Comparison of ENCODE assay signal across 23 mouse cellular contexts in genomic region chr15:102500479-102500878, GRCm38 (mm10). TPM values are rescaled to one million over a fixed set of nuclear protein-coding genes. Genes with fewer than 3 reads are reported as not detected.
"Had no signal": no experiment of that assay in that cellular context is flagged by ENCODE, and none has a peak within 500 bp of the region (broad histone marks: within the 10 kb centered on the region; RNA-seq: fewer than 3 reads in every experiment).

No protein-coding gene starts in this region.

- ATAC-seq: midbrain, embryonic 16.5 days had no signal

- H3K4me2 ChIP-seq: lung, embryonic 14.5 days; midbrain, embryonic 12.5 days; neural tube, embryonic 12.5 days; stomach, embryonic 15.5 days had no signal

- H3K4me1 ChIP-seq: midbrain, embryonic 10.5 days; midbrain, embryonic 12.5 days; neural tube, embryonic 12.5 days; stomach, embryonic 15.5 days had no signal

- H3K4me3 ChIP-seq: midbrain, embryonic 10.5 days; midbrain, embryonic 12.5 days; neural tube, embryonic 12.5 days; stomach, embryonic 15.5 days had no signal

- DNase-seq: lung, adult 18-20 months; lung, embryonic 14.5 days; lung, postnatal 10 days; lung, postnatal 4 days; midbrain, embryonic 14.5 days; right cerebral cortex, postnatal 14 days; thymus, adult 18-20 months; thymus, postnatal 14 days; thymus, postnatal 36 days had no signal

- H3K9ac ChIP-seq: lung, embryonic 14.5 days; midbrain, embryonic 12.5 days; neural tube, embryonic 12.5 days; stomach, embryonic 15.5 days had no signal

- H3K27ac ChIP-seq: midbrain, embryonic 10.5 days; midbrain, embryonic 12.5 days; neural tube, embryonic 12.5 days; stomach, embryonic 15.5 days; stomach, postnatal 0 days had no signal

- H3K27me3 ChIP-seq: midbrain, embryonic 12.5 days; neural tube, embryonic 12.5 days; stomach, embryonic 15.5 days had no signal

- H3K9me3 ChIP-seq: midbrain, embryonic 10.5 days; midbrain, embryonic 12.5 days; neural tube, embryonic 12.5 days; stomach, embryonic 15.5 days had no signal

RNA-seq across cellular contexts. Expression of gene Gm10337, which starts 3.0 kb away (rescaled TPM):
- total RNA-seq: megakaryocyte, adult 5-6 weeks; megakaryocyte-erythroid progenitor cell, adult 5-6 weeks; neutrophil, adult 5-6 weeks had no signal
- polyA plus RNA-seq: liver, embryonic 16.5 days; lung, embryonic 14.5 days; lung, embryonic 16.5 days; midbrain, embryonic 10.5 days; midbrain, embryonic 14.5 days; midbrain, embryonic 16.5 days; neural tube, embryonic 12.5 days; neural tube, embryonic 14.5 days; spleen, adult 2 months; stomach, postnatal 0 days; thymus, postnatal 0 days had no signal
